Mouse (Mus musculus): ENCODE measurements around the gene Hspa1l.
"Not testable (repeated sequence)": the region's sequence is repeated elsewhere in the genome, so short reads cannot be mapped to it uniquely, and the experiment has no call there.

The Hspa1l gene

DNA sequence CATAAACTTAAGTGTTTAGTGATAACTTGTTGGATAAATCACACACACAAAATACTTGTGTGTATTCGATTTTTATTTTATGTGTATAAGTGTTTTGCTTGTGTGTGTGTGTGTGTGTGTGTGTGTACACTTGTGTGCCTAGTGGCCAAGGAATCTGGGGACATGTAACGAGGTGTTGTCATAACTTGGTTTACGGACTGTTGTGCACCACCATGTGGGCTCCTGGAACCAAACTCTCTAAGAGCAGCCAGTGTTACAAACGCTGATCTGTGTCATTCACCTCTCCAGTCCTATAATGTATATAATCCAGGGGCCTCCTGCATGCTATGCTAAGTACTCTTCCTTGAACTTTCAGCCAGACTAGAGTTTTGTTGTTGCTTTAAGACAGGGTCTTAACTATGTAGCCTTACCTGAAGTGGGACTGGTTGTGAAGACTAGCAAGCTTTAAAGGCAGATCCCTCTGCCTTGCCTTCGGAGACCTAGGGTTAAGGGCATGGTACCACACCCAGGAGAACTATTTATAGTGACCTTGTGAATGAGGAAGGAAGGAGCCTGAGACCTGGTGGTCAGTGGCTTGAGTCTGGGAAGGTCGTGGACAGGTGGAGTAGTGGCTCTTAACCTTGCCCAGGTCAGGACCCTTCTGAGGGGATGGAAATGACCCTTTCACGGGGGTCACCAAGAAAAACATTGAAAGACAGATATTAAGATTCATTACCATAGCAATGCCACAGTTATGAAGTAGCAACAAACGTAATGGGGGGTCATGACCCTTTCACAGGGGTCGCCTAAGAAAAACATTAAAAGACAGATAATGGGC lies 30.7 kb downstream of the Hspa1l start:
- no peak for DNase-seq (ENCODE audit: low read depth, low spot score)

- DNase-seq (ENCODE audit: low read depth, low spot score) = no peak
Observed at GRCm38 (mm10) chr17:35004075-35004717, 31.7 kb downstream of the Hspa1l start.

DNA sequence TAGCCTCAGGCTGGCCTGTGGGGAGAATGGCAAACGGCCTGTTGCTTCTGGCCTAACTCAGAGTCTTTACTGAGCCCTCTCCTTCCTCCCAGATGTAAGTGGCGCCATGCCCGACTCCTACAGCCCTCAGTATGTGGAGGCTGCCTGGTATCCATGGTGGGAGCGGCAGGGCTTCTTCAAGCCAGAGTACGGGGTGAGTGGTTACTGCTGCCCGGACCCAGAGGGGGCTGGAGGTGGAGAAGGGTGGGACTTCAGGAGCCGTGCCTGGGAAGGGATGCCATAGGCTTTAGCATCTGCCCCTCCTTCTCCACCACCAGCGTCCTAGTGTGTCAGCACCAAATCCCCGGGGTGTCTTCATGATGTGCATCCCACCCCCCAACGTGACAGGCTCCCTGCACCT lies 32.7 kb downstream of the Hspa1l start:
- no peak for DNase-seq (ENCODE audit: low read depth, low spot score)

GRCm38 (mm10) chr17:35005902-35006301 lies 33.4 kb downstream of the Hspa1l start:
- not testable (repeated sequence) for DNase-seq (ENCODE audit: low read depth, low spot score)

DNA sequence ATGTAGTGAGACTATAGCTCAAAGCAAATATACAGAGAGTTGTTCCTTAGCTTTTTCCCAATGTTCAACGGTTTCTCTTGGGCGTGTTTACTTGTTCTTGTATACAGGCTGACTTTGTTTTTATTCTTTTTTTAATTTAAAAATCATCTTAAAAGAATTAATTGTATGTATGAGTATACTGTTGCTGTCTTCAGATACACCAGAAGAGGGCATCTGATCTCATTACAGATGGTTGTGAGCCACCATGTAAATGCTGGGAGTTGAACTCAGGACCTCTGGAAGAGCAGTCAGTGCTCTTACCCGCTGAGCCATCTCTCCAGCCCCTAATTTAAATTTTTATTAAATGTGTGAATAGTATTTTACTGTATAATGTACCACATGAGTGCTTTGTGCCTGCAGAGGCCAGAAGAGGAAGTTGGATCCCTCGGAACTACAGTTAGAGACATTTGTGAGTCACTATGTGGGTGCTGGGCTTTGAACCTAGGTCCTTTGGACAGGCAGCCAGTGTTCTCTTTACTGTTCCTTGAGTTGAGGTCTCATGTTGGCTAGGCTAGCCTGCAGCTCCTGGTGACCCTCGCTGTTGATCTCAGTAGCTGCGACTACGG lies 35.0 kb downstream of the Hspa1l start:
- DNase-seq (ENCODE audit: low read depth, low spot score) = no peak

GRCm38 (mm10) chr17:35009586-35009985 lies 37.1 kb downstream of the Hspa1l start:
- DNase-seq (ENCODE audit: low read depth, low spot score) = no peak

GRCm38 (mm10) chr17:35011440-35011839 lies 38.9 kb downstream of the Hspa1l start:
- DNase-seq (ENCODE audit: low read depth, low spot score) = no peak

DNA sequence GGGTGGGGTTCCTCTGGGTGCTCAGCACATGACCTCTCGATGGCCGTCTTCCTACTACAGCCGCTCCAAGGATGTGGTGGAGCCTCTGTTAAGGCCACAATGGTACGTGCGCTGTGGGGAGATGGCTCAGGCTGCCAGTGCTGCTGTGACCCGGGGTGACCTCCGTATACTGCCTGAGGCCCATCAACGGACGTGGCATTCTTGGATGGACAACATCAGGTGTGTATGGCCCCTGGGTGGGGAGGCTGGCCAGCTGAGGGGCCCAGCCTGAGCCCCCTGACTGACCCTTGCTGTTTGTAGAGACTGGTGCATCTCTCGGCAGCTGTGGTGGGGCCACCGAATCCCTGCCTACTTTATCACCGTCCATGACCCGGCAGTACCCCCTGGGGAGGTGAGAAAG lies 39.9 kb downstream of the Hspa1l start:
- DNase-seq (ENCODE audit: low read depth, low spot score) = no peak

GRCm38 (mm10) chr17:35013221-35013620 lies 40.7 kb downstream of the Hspa1l start:
- no peak for DNase-seq (ENCODE audit: low read depth, low spot score)

DNA sequence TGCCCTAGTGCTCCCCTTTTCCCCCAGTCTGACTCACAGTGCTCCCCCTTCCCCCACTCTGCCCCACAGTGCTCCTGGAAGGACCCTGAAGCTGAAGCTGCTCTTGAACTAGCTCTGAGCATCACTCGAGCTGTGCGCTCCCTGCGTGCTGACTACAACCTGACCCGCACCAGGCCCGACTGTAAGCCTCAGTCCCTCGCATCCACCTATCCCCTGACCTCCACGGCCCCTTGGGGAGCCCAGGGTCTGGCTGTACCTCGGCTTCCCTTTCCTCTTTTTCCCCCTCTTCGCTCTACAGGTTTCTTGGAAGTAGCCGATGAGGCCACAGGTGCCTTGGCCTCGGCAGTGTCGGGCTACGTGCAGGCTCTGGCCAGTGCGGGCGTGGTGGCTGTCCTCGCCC lies 42.8 kb downstream of the Hspa1l start:
- DNase-seq (ENCODE audit: low read depth, low spot score) = no peak

GRCm38 (mm10) chr17:35016376-35016775 lies 43.9 kb downstream of the Hspa1l start, which contains the start of gene Vwa7:
TSS of gene Vwa7 (plus strand) at chr17:35016579.
- DNase-seq (ENCODE audit: low read depth, low spot score) = no peak

- peak; percentile 30 for DNase-seq (ENCODE audit: low read depth, low spot score)
Observed at GRCm38 (mm10) chr17:35016791-35017705, 44.5 kb downstream of the Hspa1l start.

GRCm38 (mm10) chr17:35017706-35018030 lies 45.2 kb downstream of the Hspa1l start:
- no peak for DNase-seq (ENCODE audit: low read depth, low spot score)

DNA sequence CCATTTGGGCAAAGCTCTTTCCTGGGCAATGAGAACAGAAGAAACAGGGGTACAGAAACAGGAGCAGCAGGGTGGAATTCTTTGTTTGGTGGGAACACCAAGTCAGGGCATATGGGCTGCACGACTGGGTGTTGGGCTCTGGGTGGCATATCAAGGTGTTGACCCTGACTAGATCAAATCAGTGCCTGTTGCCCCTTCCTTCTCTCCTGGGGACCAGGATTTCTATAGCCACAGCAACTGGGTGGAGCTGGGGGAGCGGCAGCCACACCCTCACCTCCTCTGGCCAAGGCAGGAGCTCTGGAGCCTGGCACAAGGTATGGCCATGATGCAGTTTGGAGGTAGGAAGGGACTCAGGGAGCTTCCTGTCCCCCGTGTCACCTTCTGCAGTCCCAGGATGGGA lies 45.7 kb downstream of the Hspa1l start:
- DNase-seq (ENCODE audit: low read depth, low spot score) = no peak

DNA sequence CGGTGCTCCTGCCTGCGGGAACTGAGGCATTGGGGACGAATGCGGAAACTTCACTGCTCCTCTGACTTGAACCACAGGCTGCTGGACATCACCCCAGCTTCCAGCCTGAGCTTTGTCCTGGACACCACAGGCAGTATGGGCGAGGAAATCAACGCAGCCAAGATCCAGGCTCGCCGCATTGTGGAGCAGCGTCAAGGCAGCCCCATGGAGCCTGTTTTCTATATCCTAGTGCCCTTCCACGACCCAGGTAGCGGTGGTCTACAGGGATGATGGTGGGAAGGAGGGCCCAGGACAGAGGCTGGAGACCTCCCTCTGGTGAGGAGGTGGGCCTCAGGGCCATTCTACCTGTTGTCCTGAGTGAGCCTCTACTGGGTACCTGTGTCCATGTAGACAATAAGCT lies 47.4 kb downstream of the Hspa1l start:
- DNase-seq (ENCODE audit: low read depth, low spot score) = no peak

GRCm38 (mm10) chr17:35020551-35020950 lies 48.0 kb downstream of the Hspa1l start:
- DNase-seq (ENCODE audit: low read depth, low spot score) = no peak

- peak; percentile 81 for DNase-seq (ENCODE audit: low read depth, low spot score)
Observed at GRCm38 (mm10) chr17:35021163-35021808, 48.8 kb downstream of the Hspa1l start.

DNA sequence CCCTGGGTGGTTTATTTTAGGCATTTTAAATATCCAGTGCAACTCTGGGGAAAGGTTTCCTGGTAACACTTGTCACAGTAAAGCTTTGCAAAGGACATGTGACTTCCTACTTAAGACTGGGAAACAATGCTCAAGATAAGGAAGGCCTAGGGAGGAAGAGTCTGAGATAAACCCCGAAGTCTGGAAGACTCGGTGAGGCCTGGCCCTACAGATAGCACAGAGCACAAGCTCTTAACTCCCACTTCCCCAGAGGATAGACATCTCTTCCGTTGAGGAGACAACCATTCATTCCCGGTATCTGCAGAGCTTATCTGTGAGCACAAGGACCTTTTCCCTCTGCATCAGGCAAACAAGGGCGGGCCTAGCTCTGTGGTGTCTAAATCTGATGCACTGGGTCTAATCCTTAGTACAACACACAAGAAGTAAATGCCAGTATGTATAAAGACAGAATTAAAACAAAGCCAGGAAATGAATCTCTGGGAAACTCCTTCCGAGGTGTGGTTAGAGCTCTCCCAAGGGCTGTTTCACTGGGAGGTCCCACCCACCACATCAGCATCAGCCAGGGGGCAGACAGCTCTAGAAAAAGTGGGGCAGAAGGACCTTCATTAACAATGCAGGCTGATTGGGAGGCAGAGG lies 49.5 kb downstream of the Hspa1l start:
- no peak for DNase-seq (ENCODE audit: low read depth, low spot score)

- DNase-seq (ENCODE audit: low read depth, low spot score) = no peak
Observed at GRCm38 (mm10) chr17:35022541-35023060, 50.1 kb downstream of the Hspa1l start.

- no peak for DNase-seq (ENCODE audit: low read depth, low spot score)
Observed at GRCm38 (mm10) chr17:35023221-35023620, 50.7 kb downstream of the Hspa1l start.

- DNase-seq (ENCODE audit: low read depth, low spot score) = no peak
Observed at GRCm38 (mm10) chr17:35023756-35024155, 51.3 kb downstream of the Hspa1l start.

Data from CD4-positive helper T cell, adult 2 months (primary cell).